Mouse (Mus musculus) heart, postnatal 14 days (tissue): ENCODE results near the gene Vps51. TPM values are rescaled to one million over a fixed set of nuclear protein-coding genes. Genes with fewer than 3 reads are reported as not detected.

ENCODE experiments used
- DNase-seq, 2 experiments: peaks; one replicate each; pipeline ENCODE4 v3.0.0; 2021 to 2022
- intact Hi-C: fragments of 180-260 bp; cut with DNase I; formaldehyde crosslinking; loops from one replicate; pipeline ENCODE4 v1.15.1; 2025
- total RNA-seq, 2 experiments: library from RNA; stranded (reverse); gene quantifications; 2 replicates each; pipeline ENCODE4 v1.2.3; 2021

Gene Vps51
- total RNA-seq, 2 experiments from 2014 or later, result 27.9 to 32.3 TPM

- DNase-seq, result peak; percentile 96 to 98
- intact Hi-C loops, result loop anchor here (2.0 kb wide), 1 partner anchor 28 kb away; the partner anchor contains the start of genes Fau and Mrpl49
These were observed 7.6 kb upstream of the Vps51 start, which contains the start of the genes Zfpl1 and Cdca5 for GRCm38 (mm10) chr19:6084478-6085248. Gene Zfpl1 (minus strand): TSS chr19:6084956. Gene Cdca5 (plus strand): TSS chr19:6084983.

GRCm38 (mm10) chr19:6082156-6082555 lies 5.1 kb upstream of the Vps51 start, which contains the start of gene Gm28374:
Gene Gm28374 (minus strand): TSS chr19:6082256.
- no peak for DNase-seq
- intact Hi-C loops, result no loop called here

GRCm38 (mm10) chr19:6079983-6080480 lies 3.0 kb upstream of the Vps51 start, which contains the start of gene Tmem262:
Gene Tmem262 (plus strand): TSS chr19:6080033.
- intact Hi-C loops, result no loop called here
- DNase-seq, result no peak

GRCm38 (mm10) chr19:6073889-6074288 lies 3.1 kb downstream of the Vps51 start:
- intact Hi-C loops, result no loop called here
- DNase-seq, result no peak

- no peak for DNase-seq
- intact Hi-C loops, result no loop called here
These were observed 5.8 kb downstream of the Vps51 start for GRCm38 (mm10) chr19:6071261-6071660.

GRCm38 (mm10) chr19:6070571-6071250 lies 6.3 kb downstream of the Vps51 start:
- no peak for DNase-seq
- intact Hi-C loops, result no loop called here

GRCm38 (mm10) chr19:6069851-6070250 lies 7.2 kb downstream of the Vps51 start:
- intact Hi-C loops, result loop anchor here (10.0 kb wide), 1 partner anchor 265 kb away; the partner anchor contains the start of gene Men1
- no peak for DNase-seq

GRCm38 (mm10) chr19:6068951-6069350 lies 8.1 kb downstream of the Vps51 start:
- intact Hi-C loops, result loop anchor here (10.0 kb wide), 1 partner anchor 266 kb away; the partner anchor contains the start of gene Men1
- DNase-seq, result no peak

- intact Hi-C loops, result loop anchor here (10.0 kb wide), 1 partner anchor 267 kb away; the partner anchor contains the start of gene Men1
- peak; percentile 89 to 90 for DNase-seq
These were observed 9.2 kb downstream of the Vps51 start, which contains the start of gene Tm7sf2 for GRCm38 (mm10) chr19:6067724-6068415. Gene Tm7sf2 (minus strand): TSS chr19:6068373.

- peak; percentile 74 to 85 for DNase-seq
- intact Hi-C loops, result loop anchor here (10.0 kb wide), 1 partner anchor 268 kb away; the partner anchor contains the start of gene Men1
These were observed 9.9 kb downstream of the Vps51 start for GRCm38 (mm10) chr19:6067011-6067723.

- intact Hi-C loops, result loop anchor here (10.0 kb wide), 1 partner anchor 268 kb away; the partner anchor contains the start of gene Men1
- no peak for DNase-seq
These were observed 10.5 kb downstream of the Vps51 start for GRCm38 (mm10) chr19:6066571-6066970.

GRCm38 (mm10) chr19:6063081-6063480 lies 13.9 kb downstream of the Vps51 start:
- intact Hi-C loops, result loop anchor here (10.0 kb wide), 1 partner anchor 272 kb away; the partner anchor contains the start of gene Men1

GRCm38 (mm10) chr19:6062418-6062817 lies 14.6 kb downstream of the Vps51 start:
- intact Hi-C loops, result loop anchor here (10.0 kb wide), 1 partner anchor 272 kb away; the partner anchor contains the start of gene Men1
- no peak for DNase-seq

More at GRCm38 (mm10) chr19:6063081-6063480, 13.9 kb downstream of the Vps51 start:
- DNase-seq, result no peak

GRCm38 (mm10) chr19:6061641-6062302 lies 15.3 kb downstream of the Vps51 start:
- intact Hi-C loops, result loop anchor here (10.0 kb wide), 1 partner anchor 273 kb away; the partner anchor contains the start of gene Men1
- DNase-seq, result peak in 1 of 2 experiments; percentile 45

- intact Hi-C loops, result loop anchor here (10.0 kb wide), 1 partner anchor 274 kb away; the partner anchor contains the start of gene Men1
These were observed 16.0 kb downstream of the Vps51 start, which contains the start of gene Znhit2 for GRCm38 (mm10) chr19:6061021-6061533. Gene Znhit2 (plus strand): TSS chr19:6061192.

GRCm38 (mm10) chr19:6058966-6059365 lies 18.1 kb downstream of the Vps51 start:
- no peak for DNase-seq
- intact Hi-C loops, result no loop called here

More at GRCm38 (mm10) chr19:6061021-6061533, 16.0 kb downstream of the Vps51 start, which contains the start of gene Znhit2:
- peak; percentile 89 to 93 for DNase-seq

GRCm38 (mm10) chr19:6058513-6058912 lies 18.5 kb downstream of the Vps51 start:
- no peak for DNase-seq
- intact Hi-C loops, result no loop called here
